Mouse (Mus musculus) liver, postnatal 0 days (tissue): ENCODE measurements around the gene Wdr76. TPM values are rescaled to one million over a fixed set of nuclear protein-coding genes. Genes with fewer than 3 reads are reported as not detected.

Source experiments
- ATAC-seq: fragments of 200-750 bp; cut with Nextera tagmentation; 2 replicates; pipeline ENCODE4 v1.8.0; 2017; ENCODE audit warnings: mild to moderate bottlenecking, moderate library complexity
- DNase-seq: peaks from one replicate; pipeline ENCODE4 v3.0.0-alpha.2; 2016
- H3K27ac ChIP-seq: fragments of 300-500 bp; sonication (generic); 2 replicates; pipeline ENCODE4 v1.5.1; 2014; ENCODE audit warnings: antibody characterized with exemption, moderate library complexity, mild to moderate bottlenecking, low read depth
- H3K27me3 ChIP-seq: fragments of 300-500 bp; sonication (generic); 2 replicates; pipeline ENCODE4 v1.6.1; 2014; ENCODE audit warnings: low read length, control low read depth, mixed read lengths; ENCODE audit not compliant: insufficient read depth
- H3K36me3 ChIP-seq: fragments of 300-500 bp; sonication (generic); replicated peaks from 2 replicates; pipeline ENCODE4 v1.6.1; 2014; ENCODE audit warnings: mild to moderate bottlenecking, control low read depth, low read length, moderate library complexity, mixed read lengths; ENCODE audit not compliant: insufficient read depth
- H3K4me1 ChIP-seq: fragments of 300-500 bp; sonication (generic); 2 replicates; pipeline ENCODE4 v1.6.1; 2014; ENCODE audit warnings: antibody characterized with exemption, mild to moderate bottlenecking, control low read depth; ENCODE audit not compliant: insufficient read depth
- H3K4me2 ChIP-seq: fragments of 300-500 bp; sonication (generic); 2 replicates; pipeline ENCODE4 v1.6.1; 2014; ENCODE audit warnings: low read depth, mild to moderate bottlenecking, low read length, moderate library complexity, mixed read lengths
- H3K4me3 ChIP-seq: fragments of 300-500 bp; sonication (generic); 2 replicates; pipeline ENCODE4 v1.5.1; 2014; ENCODE audit warnings: low read depth, low read length
- H3K9ac ChIP-seq: fragments of 300-500 bp; sonication (generic); replicated peaks from 2 replicates; pipeline ENCODE4 v1.6.1; 2014; ENCODE audit warnings: mild to moderate bottlenecking, moderate library complexity
- H3K9me3 ChIP-seq: fragments of 300-500 bp; sonication (generic); 2 replicates; pipeline ENCODE4 v1.6.1; 2016; ENCODE audit warnings: mild to moderate bottlenecking, control low read depth, low read length, mixed read lengths
- CTCF ChIP-seq: sonication (generic); IDR thresholded peaks from 2 replicates; pipeline ENCODE4 v1.5.1; 2016; ENCODE audit warnings: antibody characterized with exemption, low read depth
- EP300 ChIP-seq: IDR thresholded peaks from 2 replicates; pipeline ENCODE4 v1.6.1; 2016; ENCODE audit warnings: antibody characterized with exemption, low read depth, mild to moderate bottlenecking
- WGBS: fragments of 180-500 bp; shearing (Covaris S2); extraction: QIAGEN DNeasy Blood & Tissue Kit; methylation state at CpG from one replicate; pipeline ENCODE4 v1.1.7; 2014; ENCODE audit not compliant: insufficient replicate concordance; 5-methylcytosine and 5-hydroxymethylcytosine counted together
- polyA plus RNA-seq: library from polyadenylated mRNA; unstranded; fragments of >200 nt; fragmentation: Nextera tagmentation; extraction: Ambion mirVana; gene quantifications from 2 replicates; pipeline ENCODE4 v1.2.1, GENCODE M21; 2015

The Wdr76 gene
- polyA plus RNA-seq, 1 experiment from 2014 or later = 5.0 TPM

- H3K4me3 ChIP-seq = no peak overlapping the region
- ATAC-seq = no peak
- H3K9me3 ChIP-seq = no peaks in the 10 kb centered on the region
- 54% methylated on average over 9 of the region's 9 CpGs for WGBS
- no peaks in the 10 kb centered on the region for H3K36me3 ChIP-seq
- no peaks in the 10 kb centered on the region for H3K4me1 ChIP-seq
- no peak overlapping the region for H3K27ac ChIP-seq
- DNase-seq = no peak
- TF ChIP-seq EP300 (no peak), CTCF (no peak)
- no peak overlapping the region for H3K4me2 ChIP-seq
- no peaks in the 10 kb centered on the region for H3K27me3 ChIP-seq
- H3K9ac ChIP-seq = no peak overlapping the region
These were observed 67.6 kb downstream of the Wdr76 start for GRCm38 (mm10) chr2:121574066-121574630.

GRCm38 (mm10) chr2:121575741-121576201, 69.2 kb downstream of the Wdr76 start:
- no peak overlapping the region for H3K27ac ChIP-seq
- H3K4me1 ChIP-seq = no peaks in the 10 kb centered on the region
- DNase-seq = no peak
- no peaks in the 10 kb centered on the region for H3K9me3 ChIP-seq
- ATAC-seq = no peak
- WGBS = 78% methylated on average over 8 of the region's 8 CpGs
- H3K4me3 ChIP-seq = no peak overlapping the region
- TF ChIP-seq CTCF (no peak), EP300 (no peak)
- H3K36me3 ChIP-seq = no peaks in the 10 kb centered on the region
- no peaks in the 10 kb centered on the region for H3K27me3 ChIP-seq
- no peak overlapping the region for H3K9ac ChIP-seq
- no peak overlapping the region for H3K4me2 ChIP-seq

- WGBS = 82% methylated on average over 13 of the region's 13 CpGs
- no peak for ATAC-seq
- H3K27me3 ChIP-seq = no peaks in the 10 kb centered on the region
These were observed 76.4 kb downstream of the Wdr76 start for GRCm38 (mm10) chr2:121582809-121583376.

GRCm38 (mm10) chr2:121583468-121584116, 77.1 kb downstream of the Wdr76 start:
- WGBS = 53% methylated on average over 13 of the region's 13 CpGs
- DNase-seq = no peak
- TF ChIP-seq CTCF = no peak

More at GRCm38 (mm10) chr2:121582809-121583376, 76.4 kb downstream of the Wdr76 start:
- TF ChIP-seq EP300 (no peak), CTCF (no peak)
- DNase-seq = no peak
- H3K9me3 ChIP-seq = no peaks in the 10 kb centered on the region
- no peak overlapping the region for H3K27ac ChIP-seq
- no peaks in the 10 kb centered on the region for H3K4me1 ChIP-seq
- H3K36me3 ChIP-seq = no peaks in the 10 kb centered on the region
- no peak overlapping the region for H3K4me2 ChIP-seq
- no peak overlapping the region for H3K4me3 ChIP-seq
- H3K9ac ChIP-seq = no peak overlapping the region

GRCm38 (mm10) chr2:121584705-121585104, 78.2 kb downstream of the Wdr76 start:
- no peak overlapping the region for H3K4me3 ChIP-seq
- WGBS = 61% methylated on average over 5 of the region's 5 CpGs
- no peaks in the 10 kb centered on the region for H3K36me3 ChIP-seq
- H3K27me3 ChIP-seq = no peaks in the 10 kb centered on the region
- H3K4me1 ChIP-seq = peaks cover 2% of the 10 kb centered on the region; the same call in 1 of the 2 replicates
- H3K4me2 ChIP-seq = no peak overlapping the region
- no peak overlapping the region for H3K27ac ChIP-seq
- DNase-seq (no peak), ATAC-seq (no peak)
- no peak overlapping the region for H3K9ac ChIP-seq
- H3K9me3 ChIP-seq = no peaks in the 10 kb centered on the region
- no peak for TF ChIP-seq CTCF
- TF ChIP-seq EP300 = no peak

More at GRCm38 (mm10) chr2:121583468-121584116, 77.1 kb downstream of the Wdr76 start:
- peaks cover 2% of the 10 kb centered on the region; the same call in 1 of the 2 replicates for H3K4me1 ChIP-seq
- no peak overlapping the region for H3K4me3 ChIP-seq
- H3K4me2 ChIP-seq = no peak overlapping the region
- no peaks in the 10 kb centered on the region for H3K9me3 ChIP-seq
- ATAC-seq = peak; percentile 21; the same call in 1 of the 2 replicates
- H3K36me3 ChIP-seq = no peaks in the 10 kb centered on the region
- no peak overlapping the region for H3K27ac ChIP-seq
- no peaks in the 10 kb centered on the region for H3K27me3 ChIP-seq
- no peak overlapping the region for H3K9ac ChIP-seq

GRCm38 (mm10) chr2:121587523-121588308, 81.2 kb downstream of the Wdr76 start:
- TF ChIP-seq EP300 (peak; percentile 84), CTCF (no peak)
- no peak overlapping the region for H3K9ac ChIP-seq
- no peaks in the 10 kb centered on the region for H3K9me3 ChIP-seq
- no peak for ATAC-seq
- H3K27ac ChIP-seq = no peak overlapping the region
- no peaks in the 10 kb centered on the region for H3K27me3 ChIP-seq
- DNase-seq = no peak
- no peak overlapping the region for H3K4me2 ChIP-seq
- no peak overlapping the region for H3K4me3 ChIP-seq
- peaks cover 2% of the 10 kb centered on the region; the same call in 1 of the 2 replicates for H3K4me1 ChIP-seq
- H3K36me3 ChIP-seq = no peaks in the 10 kb centered on the region
- WGBS = 26% methylated on average over 12 of the region's 12 CpGs
